Mouse (Mus musculus): ENCODE measurements at regions not wholly inside any gene's neighbourhood (a gene's known extent, or its start where the extent isn't known, plus 50 kb on each side); places are given as distances from the start of the nearest gene placed in this dataset.

GRCm38 (mm10) chr8:34529452-34529851 lies 417.9 kb upstream of the Gm10131 start:
- TF ChIP-seq NANOG (IDR thresholded peaks at IDR 0.05; ENCODE audit: borderline replicate concordance, low read length) = no peak
- TF ChIP-seq CTCF (conservative IDR thresholded peaks at IDR 0.05; ENCODE audit: low read length) = no peak
- no peak for TF ChIP-seq POU5F1 (IDR thresholded peaks at IDR 0.05; ENCODE audit: borderline replicate concordance, low read length)
- peaks cover 7% of the 10 kb centered on the region; the same call in 1 of the 2 replicates for H3K27me3 ChIP-seq (ENCODE audit: insufficient read depth, low read length)

DNA sequence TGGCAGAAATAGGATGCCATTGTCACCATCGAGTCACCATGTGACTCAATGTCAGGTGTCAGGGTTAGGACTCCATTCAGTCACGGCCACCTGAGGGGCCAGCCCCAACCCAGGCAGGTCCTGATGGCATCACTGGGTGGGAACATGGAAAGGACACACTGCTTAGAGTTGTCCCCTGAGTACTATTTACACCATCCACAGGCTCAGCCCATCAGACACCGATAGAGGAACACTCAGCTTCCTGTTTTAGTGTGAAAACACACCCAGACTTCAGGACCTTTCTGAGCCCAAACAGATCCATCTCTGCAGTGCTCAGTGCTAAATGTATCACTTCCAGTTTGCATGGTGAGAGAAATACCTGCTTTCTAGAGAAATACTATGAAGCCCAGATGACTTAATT lies 416.7 kb upstream of the Gm10131 start:
- peaks cover 7% of the 10 kb centered on the region; the same call in 1 of the 2 replicates for H3K27me3 ChIP-seq (ENCODE audit: insufficient read depth, low read length)

More at GRCm38 (mm10) chr8:34529452-34529851, 417.9 kb upstream of the Gm10131 start:
- Histone ChIP-seq H3K36me3 (ENCODE audit: insufficient read depth, low read length) (no peaks in the 10 kb centered on the region), H3K4me3 (replicated peaks; ENCODE audit: low read length) (no peak overlapping the region), H3K9me3 (ENCODE audit: low read length) (no peaks in the 10 kb centered on the region), H3K4me1 (replicated peaks; ENCODE audit: low read depth, low read length) (no peaks in the 10 kb centered on the region)

DNA sequence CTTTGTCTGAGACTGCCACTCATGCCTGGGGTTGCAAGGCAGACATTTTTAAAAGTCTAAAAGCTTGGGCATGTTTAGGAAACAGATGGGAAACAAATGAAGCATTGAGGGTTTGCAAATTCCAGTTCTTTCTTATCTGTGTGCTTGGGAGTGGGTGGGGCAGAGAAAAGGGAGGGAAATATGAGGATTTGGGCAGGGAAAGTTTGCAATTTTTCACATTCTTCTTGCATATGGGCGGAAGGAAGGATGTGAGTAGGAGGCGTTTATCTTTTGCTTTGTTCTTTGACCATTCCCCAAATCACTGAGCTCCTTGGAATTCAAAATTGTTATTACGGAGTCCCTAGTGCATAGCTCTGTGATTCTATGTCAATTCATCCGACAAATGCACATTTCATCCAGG lies 413.7 kb upstream of the Gm10131 start:
- Histone ChIP-seq H3K4me3 (replicated peaks; ENCODE audit: low read length) (no peak overlapping the region), H3K4me1 (replicated peaks; ENCODE audit: low read depth, low read length) (0 out of 2 replicates have a peak, but pooled peaks cover 3% of the 10 kb centered on the region), H3K36me3 (ENCODE audit: insufficient read depth, low read length) (no peaks in the 10 kb centered on the region), H3K27me3 (ENCODE audit: insufficient read depth, low read length) (peaks cover 7% of the 10 kb centered on the region; the same call in 1 of the 2 replicates), H3K9me3 (ENCODE audit: low read length) (no peaks in the 10 kb centered on the region)
- TF ChIP-seq CTCF (conservative IDR thresholded peaks at IDR 0.05; ENCODE audit: low read length) = no peak
- no peak for TF ChIP-seq NANOG (IDR thresholded peaks at IDR 0.05; ENCODE audit: borderline replicate concordance, low read length)
- TF ChIP-seq POU5F1 (IDR thresholded peaks at IDR 0.05; ENCODE audit: borderline replicate concordance, low read length) = no peak

More for the DNA sequence above, 416.7 kb upstream of the Gm10131 start:
- no peaks in the 10 kb centered on the region for H3K36me3 ChIP-seq (ENCODE audit: insufficient read depth, low read length)
- TF ChIP-seq CTCF (conservative IDR thresholded peaks at IDR 0.05; ENCODE audit: low read length) = no peak
- H3K4me3 ChIP-seq (replicated peaks; ENCODE audit: low read length) = no peak overlapping the region
- no peaks in the 10 kb centered on the region for H3K9me3 ChIP-seq (ENCODE audit: low read length)
- H3K4me1 ChIP-seq (replicated peaks; ENCODE audit: low read depth, low read length) = no peaks in the 10 kb centered on the region

- TF ChIP-seq CTCF (conservative IDR thresholded peaks at IDR 0.05; ENCODE audit: low read length) = no peak
- no peak for TF ChIP-seq NANOG (IDR thresholded peaks at IDR 0.05; ENCODE audit: borderline replicate concordance, low read length)
- no peak for TF ChIP-seq POU5F1 (IDR thresholded peaks at IDR 0.05; ENCODE audit: borderline replicate concordance, low read length)
- Histone ChIP-seq H3K4me3 (replicated peaks; ENCODE audit: low read length) (no peak overlapping the region), H3K27me3 (ENCODE audit: insufficient read depth, low read length) (peaks cover 7% of the 10 kb centered on the region; the same call in 1 of the 2 replicates), H3K4me1 (replicated peaks; ENCODE audit: low read depth, low read length) (0 out of 2 replicates have a peak, but pooled peaks cover 3% of the 10 kb centered on the region), H3K9me3 (ENCODE audit: low read length) (no peaks in the 10 kb centered on the region), H3K36me3 (ENCODE audit: insufficient read depth, low read length) (no peaks in the 10 kb centered on the region)
These were observed 412.3 kb upstream of the Gm10131 start for GRCm38 (mm10) chr8:34523849-34524248.

GRCm38 (mm10) chr8:34521316-34521715 lies 409.8 kb upstream of the Gm10131 start:
- Histone ChIP-seq H3K4me3 (replicated peaks; ENCODE audit: low read length) (no peak overlapping the region), H3K4me1 (replicated peaks; ENCODE audit: low read depth, low read length) (0 out of 2 replicates have a peak, but pooled peaks cover 3% of the 10 kb centered on the region), H3K27me3 (ENCODE audit: insufficient read depth, low read length) (peaks cover 7% of the 10 kb centered on the region; the same call in 1 of the 2 replicates), H3K36me3 (ENCODE audit: insufficient read depth, low read length) (no peaks in the 10 kb centered on the region), H3K9me3 (ENCODE audit: low read length) (no peaks in the 10 kb centered on the region)
- TF ChIP-seq POU5F1 (IDR thresholded peaks at IDR 0.05; ENCODE audit: borderline replicate concordance, low read length) (no peak), NANOG (IDR thresholded peaks at IDR 0.05; ENCODE audit: borderline replicate concordance, low read length) (no peak), CTCF (conservative IDR thresholded peaks at IDR 0.05; ENCODE audit: low read length) (no peak)

DNA sequence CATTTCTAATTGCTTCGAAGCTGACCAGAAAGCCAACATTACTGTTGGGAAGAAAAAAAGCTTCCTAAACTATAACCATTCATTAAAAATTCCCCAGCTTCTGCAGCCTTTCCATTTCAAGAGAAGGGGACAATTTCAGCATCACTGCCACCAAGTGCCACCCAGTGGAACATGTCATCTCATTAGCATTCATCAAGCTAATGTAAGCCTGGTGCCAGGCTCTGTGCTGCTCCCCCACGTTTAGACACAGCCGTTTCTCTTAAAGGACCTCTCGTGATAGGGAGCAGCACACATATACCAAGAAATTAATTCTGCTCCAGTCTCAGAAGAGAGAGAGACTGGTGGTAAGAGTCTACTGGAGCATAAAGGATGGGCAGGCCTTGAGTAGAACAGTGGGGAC lies 409.1 kb upstream of the Gm10131 start:
- Histone ChIP-seq H3K36me3 (ENCODE audit: insufficient read depth, low read length) (no peaks in the 10 kb centered on the region), H3K4me1 (replicated peaks; ENCODE audit: low read depth, low read length) (0 out of 2 replicates have a peak, but pooled peaks cover 3% of the 10 kb centered on the region), H3K4me3 (replicated peaks; ENCODE audit: low read length) (no peak overlapping the region), H3K9me3 (ENCODE audit: low read length) (no peaks in the 10 kb centered on the region), H3K27me3 (ENCODE audit: insufficient read depth, low read length) (peaks cover 3% of the 10 kb centered on the region; the same call in 1 of the 2 replicates)
- TF ChIP-seq POU5F1 (IDR thresholded peaks at IDR 0.05; ENCODE audit: borderline replicate concordance, low read length) (no peak), NANOG (IDR thresholded peaks at IDR 0.05; ENCODE audit: borderline replicate concordance, low read length) (no peak), CTCF (conservative IDR thresholded peaks at IDR 0.05; ENCODE audit: low read length) (no peak)

GRCm38 (mm10) chr8:34513459-34514090 lies 402.0 kb upstream of the Gm10131 start:
- 0 out of 2 replicates have a peak, but pooled peaks cover 5% of the 10 kb centered on the region for H3K9me3 ChIP-seq (ENCODE audit: low read length)
- no peak for TF ChIP-seq NANOG (IDR thresholded peaks at IDR 0.05; ENCODE audit: borderline replicate concordance, low read length)
- no peak for TF ChIP-seq CTCF (conservative IDR thresholded peaks at IDR 0.05; ENCODE audit: low read length)
- no peak for TF ChIP-seq POU5F1 (IDR thresholded peaks at IDR 0.05; ENCODE audit: borderline replicate concordance, low read length)
- no peaks in the 10 kb centered on the region for H3K36me3 ChIP-seq (ENCODE audit: insufficient read depth, low read length)
- 0 out of 2 replicates have a peak, but pooled peaks cover 2% of the 10 kb centered on the region for H3K27me3 ChIP-seq (ENCODE audit: insufficient read depth, low read length)
- H3K4me1 ChIP-seq (replicated peaks; ENCODE audit: low read depth, low read length) = no peaks in the 10 kb centered on the region
- no peak overlapping the region for H3K4me3 ChIP-seq (replicated peaks; ENCODE audit: low read length)

DNA sequence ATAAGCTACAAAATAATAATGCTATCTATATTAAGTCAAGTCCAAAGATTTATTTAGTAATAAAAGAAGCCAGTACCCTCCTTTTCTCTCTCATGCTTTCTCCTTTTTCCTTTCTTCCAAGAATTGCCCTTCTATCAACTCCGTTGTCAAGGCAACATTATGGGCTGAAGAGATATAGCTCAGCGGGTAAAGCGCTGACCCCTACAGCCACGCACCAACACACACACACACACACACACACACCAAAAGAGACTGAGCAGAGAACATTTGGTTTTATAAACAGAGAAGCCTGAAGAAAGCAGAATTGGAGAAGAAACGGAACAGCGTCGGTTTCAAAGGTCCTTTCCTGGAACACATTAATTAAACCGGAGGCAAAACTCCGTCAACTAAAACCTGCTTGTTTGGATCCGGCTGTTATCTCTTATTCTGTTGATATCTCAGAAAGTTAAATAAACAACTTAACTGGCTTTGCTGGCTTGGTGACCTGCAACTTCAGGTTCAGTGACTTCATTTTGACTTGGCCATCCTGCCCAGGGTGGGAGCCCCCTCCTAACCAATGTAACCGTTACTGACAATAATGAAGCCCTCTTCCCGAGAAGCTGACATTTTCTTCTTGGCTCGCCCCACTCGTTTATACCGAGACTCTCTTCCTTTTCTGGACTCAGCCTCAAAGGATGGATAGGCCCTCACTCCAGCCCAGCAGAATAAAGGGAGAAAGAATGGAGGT lies 394.5 kb upstream of the Gm10131 start:
- Histone ChIP-seq H3K9me3 (ENCODE audit: low read length) (peaks cover 12% of the 10 kb centered on the region; the same call in 1 of the 2 replicates), H3K36me3 (ENCODE audit: insufficient read depth, low read length) (no peaks in the 10 kb centered on the region)

More for the DNA sequence above, 394.5 kb upstream of the Gm10131 start:
- Histone ChIP-seq H3K27me3 (ENCODE audit: insufficient read depth, low read length) (peaks cover 24% of the 10 kb centered on the region), H3K4me1 (replicated peaks; ENCODE audit: low read depth, low read length) (peaks cover 11% of the 10 kb centered on the region), H3K4me3 (replicated peaks; ENCODE audit: low read length) (no peak overlapping the region)
- TF ChIP-seq NANOG (IDR thresholded peaks at IDR 0.05; ENCODE audit: borderline replicate concordance, low read length) (no peak), POU5F1 (IDR thresholded peaks at IDR 0.05; ENCODE audit: borderline replicate concordance, low read length) (no peak), CTCF (conservative IDR thresholded peaks at IDR 0.05; ENCODE audit: low read length) (no peak)

All from E14TG2a.4 (cell line).